Comparison of ENCODE assay signal across 30 mouse cellular contexts in genomic region chr17:29973226-29973625, GRCm38 (mm10). TPM values are rescaled to one million over a fixed set of nuclear protein-coding genes. Genes with fewer than 3 reads are reported as not detected.
DNase-seq lines count a peak whose midpoint lies in the region; ATAC-seq and TF ChIP-seq lines count a peak whose summit lies in the region.
"Had no signal": no experiment of that assay in that cellular context is flagged by ENCODE, and none has a peak within 500 bp of the region (broad histone marks: within the 10 kb centered on the region; RNA-seq: fewer than 3 reads in every experiment).

No protein-coding gene starts in this region.

- H3K27ac ChIP-seq in gastrocnemius, adult 2 months, result no peak overlapping the region
- H3K27ac ChIP-seq in stomach, postnatal 0 days (replicated peaks), result no peak overlapping the region
- H3K27ac ChIP-seq: embryonic facial prominence, embryonic 10.5 days; embryonic facial prominence, embryonic 15.5 days; heart, adult 2 months; heart, embryonic 13.5 days; hindbrain, embryonic 14.5 days; limb, embryonic 15.5 days; liver, embryonic 13.5 days; midbrain, embryonic 15.5 days; neural tube, embryonic 12.5 days had no signal

- DNase-seq in CD4-positive, CD25-positive, alpha-beta regulatory T cell, adult 2 months (ENCODE audit: low read depth, low spot score), result peak; percentile 79
- peak; percentile 80 for DNase-seq in T-cell, adult 2 months (ENCODE audit: low spot score)
- peak; percentile 38 to 56 for DNase-seq in natural killer cell, adult 2 months (ENCODE audit: low spot score in 2 of 2)
- peak; percentile 15 to 36 for DNase-seq in thymus, postnatal 36 days
- no peak for DNase-seq in gastrocnemius, adult 2 months
- DNase-seq in stomach, postnatal 0 days (ENCODE audit: low spot score), result no peak
- no peak for DNase-seq in cerebellum, postnatal 36 days
- DNase-seq: adrenal gland, postnatal 36 days; cerebellum, adult 18-20 months; gastrocnemius, postnatal 36 days; heart, adult 2 months; heart, postnatal 10 days; kidney, adult 2 months; kidney, postnatal 4 days; left cerebral cortex, postnatal 4 days; liver, embryonic 13.5 days; lung, adult 18-20 months; lung, postnatal 4 days; right cerebral cortex, adult 18-20 months; spleen, adult 18-20 months had no signal

- no peaks in the 10 kb centered on the region for H3K9me3 ChIP-seq in stomach, postnatal 0 days (ENCODE audit: control insufficient read depth, low read length)
- H3K9me3 ChIP-seq: embryonic facial prominence, embryonic 10.5 days; embryonic facial prominence, embryonic 15.5 days; heart, embryonic 13.5 days; limb, embryonic 15.5 days; liver, embryonic 13.5 days; midbrain, embryonic 15.5 days; neural tube, embryonic 12.5 days had no signal

- no peak overlapping the region for H3K4me2 ChIP-seq in stomach, postnatal 0 days (replicated peaks; ENCODE audit: low read depth)
- H3K4me2 ChIP-seq: embryonic facial prominence, embryonic 15.5 days; heart, embryonic 13.5 days; hindbrain, embryonic 14.5 days; limb, embryonic 15.5 days; liver, embryonic 13.5 days; midbrain, embryonic 15.5 days; neural tube, embryonic 12.5 days had no signal

- H3K27me3 ChIP-seq in stomach, postnatal 0 days (ENCODE audit: control insufficient read depth, insufficient read depth, low read length), result no peaks in the 10 kb centered on the region
- H3K27me3 ChIP-seq: limb, embryonic 15.5 days; midbrain, embryonic 15.5 days; neural tube, embryonic 12.5 days; Patski had no signal

- no peak overlapping the region for H3K4me3 ChIP-seq in gastrocnemius, adult 2 months
- H3K4me3 ChIP-seq in stomach, postnatal 0 days (ENCODE audit: low read depth, low read length), result no peak overlapping the region
- H3K4me3 ChIP-seq: embryonic facial prominence, embryonic 10.5 days; embryonic facial prominence, embryonic 15.5 days; heart, adult 2 months; heart, embryonic 13.5 days; limb, embryonic 15.5 days; liver, embryonic 13.5 days; midbrain, embryonic 15.5 days; neural tube, embryonic 12.5 days had no signal

- WGBS in stomach, postnatal 0 days, result 93% methylated on average over 7 of the region's 7 CpGs

- TF ChIP-seq CTCF in gastrocnemius, adult 2 months (IDR thresholded peaks at IDR 0.05), result no peak
- TF ChIP-seq CTCF in stomach, postnatal 0 days (IDR thresholded peaks at IDR 0.05; ENCODE audit: low read depth), result no peak

- no peak overlapping the region for H3K9ac ChIP-seq in stomach, postnatal 0 days (ENCODE audit: low read length)
- H3K9ac ChIP-seq: embryonic facial prominence, embryonic 15.5 days; heart, embryonic 13.5 days; hindbrain, embryonic 14.5 days; limb, embryonic 15.5 days; liver, embryonic 13.5 days; midbrain, embryonic 15.5 days; neural tube, embryonic 12.5 days had no signal

- H3K36me3 ChIP-seq in stomach, postnatal 0 days (ENCODE audit: control insufficient read depth, insufficient read depth, low read length), result no peaks in the 10 kb centered on the region
- H3K36me3 ChIP-seq: embryonic facial prominence, embryonic 10.5 days; embryonic facial prominence, embryonic 15.5 days; heart, embryonic 13.5 days; limb, embryonic 15.5 days; liver, embryonic 13.5 days; midbrain, embryonic 15.5 days; neural tube, embryonic 12.5 days had no signal

- TF ChIP-seq EP300 in stomach, postnatal 0 days (optimal IDR thresholded peaks at IDR 0.05), result no peak

- H3K4me1 ChIP-seq in stomach, postnatal 0 days (replicated peaks; ENCODE audit: control insufficient read depth, insufficient read depth), result no peaks in the 10 kb centered on the region
- H3K4me1 ChIP-seq: liver, embryonic 13.5 days had no signal

- intact Hi-C loops in gastrocnemius, adult 2 months (cut with DNase I), result loop anchor here (10.0 kb wide), 1 partner anchor 222 kb away; no protein-coding TSS in a partner anchor

- ATAC-seq in stomach, postnatal 0 days (ENCODE audit: low FRiP score, low TSS enrichment), result no peak
- ATAC-seq: forebrain, embryonic 14.5 days; lung, postnatal 0 days; midbrain, embryonic 15.5 days; Patski had no signal

RNA-seq across cellular contexts. Expression of gene Mdga1, which starts 3.3 kb away (rescaled TPM):
- total RNA-seq in gastrocnemius, adult 2 months (2021), result 10 to 100 TPM; 29.5 to 41.3 TPM
- 2.1 and 2.7 TPM in 2 replicates for polyA plus RNA-seq in stomach, postnatal 0 days (2015; fragmentation: Nextera tagmentation; extraction: Ambion mirVana)

RNA-seq across cellular contexts. Expression of gene Zfand3, which starts 31.3 kb away (rescaled TPM):
- 100 to 1,000 TPM; 193 to 204 TPM for total RNA-seq in gastrocnemius, adult 2 months (2021)
- 35.5 and 36.0 TPM in 2 replicates for polyA plus RNA-seq in stomach, postnatal 0 days (2015; fragmentation: Nextera tagmentation; extraction: Ambion mirVana)

Comparison
In these comparisons a context has a peak if more than half of its experiments do, and no peak if none do; other contexts are left out.
1. DNase-seq: peak in CD4-positive, CD25-positive, alpha-beta regulatory T cell, adult 2 months (single experiment), T-cell, adult 2 months (single experiment), natural killer cell, adult 2 months (2 of 2) and thymus, postnatal 36 days (2 of 2); none in gastrocnemius, adult 2 months (single experiment), stomach, postnatal 0 days (single experiment) and cerebellum, postnatal 36 days (0 of 2).